Mouse (Mus musculus) E14TG2a.4 (cell line): ENCODE results near the gene Sycp2.

Experiments used
- CTCF ChIP-seq: conservative IDR thresholded peaks from 2 replicates; pipeline ENCODE4 v1.5.1; 2014; ENCODE audit warnings: low read length
- NANOG ChIP-seq: IDR thresholded peaks from 2 replicates; pipeline ENCODE4 v1.6.1; 2014; ENCODE audit warnings: borderline replicate concordance, low read length, mixed read lengths
- POU5F1 ChIP-seq: IDR thresholded peaks from 2 replicates; pipeline ENCODE4 v1.6.1; 2014; ENCODE audit warnings: low read length, borderline replicate concordance

DNA sequence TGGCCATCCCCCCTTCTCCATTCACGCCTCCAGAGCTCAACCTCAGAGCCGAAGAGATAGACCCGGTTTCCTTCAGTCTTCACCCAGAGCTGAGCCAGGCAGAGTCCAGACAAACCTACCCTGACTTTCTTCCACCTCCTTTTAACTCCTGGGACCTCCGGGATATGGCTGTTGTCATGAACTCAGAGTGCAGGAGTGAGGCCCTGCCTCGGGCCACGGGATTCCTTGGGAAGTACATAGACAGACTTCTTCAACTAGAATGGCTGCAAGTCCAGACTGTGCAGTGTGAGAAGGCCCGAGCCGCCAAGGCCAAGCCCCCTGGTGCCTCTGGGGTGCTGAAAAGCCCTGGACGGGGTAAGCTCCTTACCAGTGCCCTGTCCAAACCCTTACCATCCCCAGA, 13.1 kb upstream of the Sycp2 start:
- no peak for TF ChIP-seq CTCF
- TF ChIP-seq NANOG, result no peak
- no peak for TF ChIP-seq POU5F1
